Mouse (Mus musculus): ENCODE measurements around the gene Mdc1. TPM values are rescaled to one million over a fixed set of nuclear protein-coding genes. Genes with fewer than 3 reads are reported as not detected.

Gene Mdc1
- polyA plus RNA-seq, 1 experiment from 2014 or later: 7.2 TPM

DNA sequence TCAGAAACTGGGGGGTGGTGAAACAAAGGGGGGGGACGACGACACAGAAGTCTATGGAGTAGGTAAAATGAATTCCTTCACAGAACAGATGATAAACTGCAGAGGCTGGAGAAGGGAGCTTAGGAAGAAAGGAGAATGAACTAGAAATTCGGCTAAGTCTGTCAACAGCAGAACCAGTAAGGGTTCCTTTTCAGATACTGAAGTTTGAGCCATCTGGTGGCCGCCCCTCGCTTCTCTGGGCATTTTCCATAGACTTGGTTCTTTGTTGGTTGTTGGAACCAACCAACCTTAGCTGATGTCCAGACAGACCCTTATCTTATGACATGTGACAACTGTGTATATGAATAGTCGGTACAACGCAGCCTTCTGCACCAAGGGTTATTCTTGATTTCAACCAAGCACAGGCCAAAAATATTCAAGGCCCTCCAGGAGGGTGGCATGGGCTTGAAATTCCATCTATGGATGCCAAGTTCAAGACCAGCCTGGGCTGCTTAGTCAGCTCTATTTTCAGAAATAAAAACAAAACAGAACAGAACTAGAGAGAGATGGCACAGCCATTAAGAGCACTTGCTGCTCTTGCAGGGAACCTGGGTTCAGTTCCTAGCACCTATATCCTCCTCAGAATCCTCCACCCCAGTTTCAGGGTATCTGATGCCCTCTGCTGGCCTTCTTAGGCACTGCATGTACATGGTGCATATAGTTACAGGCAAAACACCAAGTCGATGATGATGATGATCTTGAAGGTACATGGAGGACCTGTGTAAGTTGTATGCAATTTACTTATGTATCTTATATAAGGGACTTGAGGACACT lies 29.8 kb downstream of the Mdc1 start:
- H3K9me3 ChIP-seq: no peaks in the 10 kb centered on the region
- H3K27ac ChIP-seq (replicated peaks): peak overlapping the region; percentile 98; the same call in 1 of the 2 replicates
- peaks cover 73% of the 10 kb centered on the region for H3K4me1 ChIP-seq (replicated peaks)
- 86% methylated on average over 8 of the region's 8 CpGs for WGBS
- ATAC-seq (ENCODE audit: low read depth): no peak
- H3K4me2 ChIP-seq: peak overlapping the region; percentile 100
- H3K9ac ChIP-seq: peak overlapping the region; percentile 95
- H3K27me3 ChIP-seq: no peaks in the 10 kb centered on the region
- peaks cover 48% of the 10 kb centered on the region for H3K36me3 ChIP-seq
- H3K4me3 ChIP-seq: peak overlapping the region; percentile 81

- H3K9ac ChIP-seq: peak overlapping the region; percentile 52
- peak overlapping the region; percentile 36 for H3K4me2 ChIP-seq
- no peaks in the 10 kb centered on the region for H3K9me3 ChIP-seq
- H3K4me1 ChIP-seq (replicated peaks): peaks cover 51% of the 10 kb centered on the region
- H3K36me3 ChIP-seq: peaks cover 59% of the 10 kb centered on the region
- H3K27ac ChIP-seq (replicated peaks): 0 out of 2 replicates have a peak overlapping the region, but pooled peaks have one; percentile 33
- H3K27me3 ChIP-seq: no peaks in the 10 kb centered on the region
- WGBS: 31% methylated on average over 21 of the region's 21 CpGs
- no peak for ATAC-seq (ENCODE audit: low read depth)
- H3K4me3 ChIP-seq: peak overlapping the region; percentile 11; the same call in 1 of the 2 replicates
Measured at GRCm38 (mm10) chr17:35873774-35874519, 32.6 kb downstream of the Mdc1 start.

DNA sequence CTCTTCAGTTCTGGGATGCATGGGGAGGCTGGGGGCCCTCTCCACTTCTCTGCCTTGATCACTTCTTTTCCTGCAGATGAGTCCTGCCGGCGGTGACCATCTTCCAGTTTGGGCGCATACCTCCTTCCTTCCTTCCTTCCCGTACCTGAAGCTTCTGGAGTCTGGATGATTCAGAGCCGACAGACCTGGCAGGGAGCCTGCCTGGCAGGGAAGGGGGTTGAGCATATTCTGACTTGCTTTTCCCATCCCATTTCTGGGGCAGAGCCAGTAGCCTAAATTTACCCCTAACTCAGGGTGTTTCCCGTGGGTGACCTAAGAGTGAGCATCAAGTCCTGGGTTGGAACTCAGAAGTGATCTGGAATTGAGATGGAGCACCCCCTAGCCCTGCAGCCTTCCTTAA lies 33.4 kb downstream of the Mdc1 start:
- Histone ChIP-seq H3K4me3 (no peak overlapping the region), H3K27ac (replicated peaks) (no peak overlapping the region), H3K9me3 (no peaks in the 10 kb centered on the region), H3K36me3 (peaks cover 59% of the 10 kb centered on the region), H3K4me2 (no peak overlapping the region), H3K9ac (no peak overlapping the region), H3K27me3 (no peaks in the 10 kb centered on the region), H3K4me1 (replicated peaks) (peaks cover 43% of the 10 kb centered on the region)
- WGBS: 90% methylated on average over 6 of the region's 6 CpGs
- ATAC-seq (ENCODE audit: low read depth): no peak

GRCm38 (mm10) chr17:35879245-35880057 lies 38.1 kb downstream of the Mdc1 start, which contains the start of gene Dhx16:
Gene Dhx16 (plus strand): TSS chr17:35879819.
- Histone ChIP-seq H3K27me3 (no peaks in the 10 kb centered on the region), H3K9me3 (no peaks in the 10 kb centered on the region), H3K27ac (replicated peaks) (peak within 1 kb of the TSS; percentile 79), H3K4me2 (peak within 1 kb of the TSS; percentile 89), H3K9ac (peak within 1 kb of the TSS; percentile 87), H3K4me3 (peak within 1 kb of the TSS; percentile 72), H3K36me3 (peaks cover 63% of the 10 kb centered on the region), H3K4me1 (replicated peaks) (peaks cover 15% of the 10 kb centered on the region)
- ATAC-seq (ENCODE audit: low read depth): peak; percentile 91
- WGBS: 6% methylated on average over 66 of the region's 66 CpGs

DNA sequence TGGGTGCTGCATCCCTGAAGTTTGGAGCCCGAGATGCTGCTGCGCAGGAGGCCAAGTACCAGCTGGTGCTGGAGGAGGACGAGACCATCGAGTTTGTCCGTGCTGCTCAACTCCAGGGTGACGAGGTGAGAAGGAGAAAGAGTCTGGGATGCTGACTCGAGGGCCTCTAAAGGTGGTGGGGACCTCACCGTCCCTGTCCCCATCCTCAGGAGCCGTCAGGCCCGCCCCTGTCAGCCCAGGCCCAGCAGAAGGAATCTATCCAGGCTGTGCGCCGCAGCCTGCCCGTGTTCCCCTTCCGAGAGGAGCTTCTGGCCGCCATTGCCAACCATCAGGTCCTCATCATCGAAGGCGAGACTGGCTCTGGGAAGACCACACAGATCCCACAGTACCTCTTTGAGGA lies 41.6 kb downstream of the Mdc1 start:
- H3K27me3 ChIP-seq: no peaks in the 10 kb centered on the region
- peaks cover 67% of the 10 kb centered on the region for H3K36me3 ChIP-seq
- H3K4me2 ChIP-seq: no peak overlapping the region
- peaks cover 15% of the 10 kb centered on the region for H3K4me1 ChIP-seq (replicated peaks)
- H3K9ac ChIP-seq: no peak overlapping the region
- H3K27ac ChIP-seq (replicated peaks): no peak overlapping the region
- H3K9me3 ChIP-seq: no peaks in the 10 kb centered on the region
- no peak for ATAC-seq (ENCODE audit: low read depth)
- 96% methylated on average over 17 of the region's 17 CpGs for WGBS
- no peak overlapping the region for H3K4me3 ChIP-seq

DNA sequence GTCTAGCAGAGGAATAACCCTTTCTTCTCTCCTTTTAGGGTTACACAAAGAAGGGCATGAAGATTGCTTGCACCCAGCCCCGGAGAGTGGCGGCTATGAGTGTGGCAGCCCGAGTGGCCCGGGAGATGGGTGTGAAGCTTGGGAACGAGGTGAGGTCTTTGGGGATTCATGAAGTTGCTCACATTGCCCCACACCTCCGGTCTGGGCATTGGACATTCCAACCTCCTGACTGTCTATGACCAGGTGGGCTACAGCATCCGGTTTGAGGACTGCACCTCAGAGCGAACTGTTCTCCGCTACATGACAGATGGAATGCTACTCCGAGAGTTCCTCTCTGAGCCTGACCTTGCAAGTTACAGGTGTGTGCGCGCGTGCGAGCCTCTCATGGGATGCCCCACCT lies 42.5 kb downstream of the Mdc1 start:
- H3K9ac ChIP-seq: no peak overlapping the region
- no peak overlapping the region for H3K4me3 ChIP-seq
- peaks cover 74% of the 10 kb centered on the region for H3K36me3 ChIP-seq
- H3K9me3 ChIP-seq: no peaks in the 10 kb centered on the region
- WGBS: 93% methylated on average over 14 of the region's 14 CpGs
- H3K4me1 ChIP-seq (replicated peaks): peaks cover 15% of the 10 kb centered on the region
- H3K27me3 ChIP-seq: no peaks in the 10 kb centered on the region
- H3K4me2 ChIP-seq: no peak overlapping the region
- H3K27ac ChIP-seq (replicated peaks): no peak overlapping the region
- no peak for ATAC-seq (ENCODE audit: low read depth)

DNA sequence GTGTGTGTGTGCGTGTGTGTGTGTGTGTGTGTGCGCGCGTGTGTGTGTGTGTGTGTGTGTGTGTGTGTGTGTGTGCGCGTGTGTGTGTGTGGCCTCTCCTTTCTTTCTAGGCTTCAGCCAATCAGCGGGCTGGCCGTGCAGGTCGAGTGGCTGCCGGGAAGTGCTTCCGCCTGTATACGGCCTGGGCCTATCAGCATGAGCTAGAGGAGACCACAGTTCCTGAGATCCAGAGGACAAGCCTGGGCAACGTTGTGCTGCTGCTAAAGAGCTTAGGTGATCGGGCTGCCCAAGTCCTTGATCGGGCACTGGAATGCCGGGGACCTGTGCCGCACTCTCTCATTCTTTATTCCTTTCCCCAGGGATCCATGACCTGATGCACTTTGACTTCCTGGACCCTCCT lies 46.4 kb downstream of the Mdc1 start:
- Histone ChIP-seq H3K9me3 (no peaks in the 10 kb centered on the region), H3K9ac (no peak overlapping the region), H3K4me3 (no peak overlapping the region), H3K4me1 (replicated peaks) (no peaks in the 10 kb centered on the region), H3K4me2 (no peak overlapping the region), H3K27ac (replicated peaks) (no peak overlapping the region), H3K27me3 (no peaks in the 10 kb centered on the region), H3K36me3 (peaks cover 98% of the 10 kb centered on the region)
- 86% methylated on average over 11 of the region's 17 CpGs for WGBS
- no peak for ATAC-seq (ENCODE audit: low read depth)

DNA sequence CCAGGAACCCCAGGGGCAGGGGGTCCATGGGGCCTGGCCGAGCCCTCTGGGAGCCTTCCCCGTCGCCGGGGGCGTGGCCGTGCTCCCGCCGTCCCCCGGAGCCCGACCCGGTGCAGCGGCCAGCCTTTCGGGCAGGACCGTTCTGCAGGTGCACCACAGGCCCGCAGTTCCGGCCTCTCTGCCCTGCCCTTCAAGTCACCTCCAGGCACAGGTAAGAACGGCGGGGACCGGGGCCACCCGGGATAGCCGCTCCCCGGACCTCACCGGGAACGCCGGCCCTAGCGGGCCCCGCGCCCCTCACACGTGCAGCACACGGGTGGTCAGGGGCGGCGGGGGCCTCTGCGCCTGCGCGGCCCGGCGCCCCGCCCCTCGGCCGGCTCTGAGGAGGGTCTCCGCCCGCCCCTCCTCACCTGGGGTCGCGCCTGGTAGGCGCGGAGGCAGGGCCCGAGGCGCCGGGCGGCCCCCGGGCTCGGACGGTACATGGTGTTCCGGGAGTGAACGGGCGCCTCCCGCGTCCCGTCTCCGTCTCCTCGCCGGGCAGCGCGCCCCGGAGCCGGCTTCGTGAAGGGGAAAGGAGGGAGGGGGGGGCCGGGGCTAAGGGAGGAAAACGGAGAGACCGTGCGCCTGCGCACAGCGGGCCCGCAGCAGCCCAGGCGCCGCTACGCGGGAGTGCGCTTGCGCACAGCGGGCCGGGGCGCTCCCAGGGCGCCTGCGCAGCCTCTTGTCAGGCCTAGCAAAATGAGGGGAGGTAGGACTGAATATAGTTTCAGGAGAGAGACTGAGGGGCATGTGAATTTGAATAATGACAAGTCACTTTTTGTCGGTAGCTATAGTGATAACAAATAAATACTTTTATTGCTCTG lies 55.7 kb downstream of the Mdc1 start, which contains the start of gene 2310061I04Rik:
Gene 2310061I04Rik (minus strand): TSS at position 651 of the 863 bp plus-strand sequence.
- Histone ChIP-seq H3K4me1 (replicated peaks) (peaks cover 20% of the 10 kb centered on the region), H3K4me3 (peak within 1 kb of the TSS; percentile 64), H3K36me3 (peaks cover 69% of the 10 kb centered on the region), H3K9me3 (no peaks in the 10 kb centered on the region), H3K27ac (replicated peaks) (peak within 1 kb of the TSS; percentile 97), H3K9ac (peak within 1 kb of the TSS; percentile 85), H3K27me3 (no peaks in the 10 kb centered on the region), H3K4me2 (peak within 1 kb of the TSS; percentile 93)
- WGBS: 1% methylated on average over 76 of the region's 86 CpGs
- ATAC-seq (ENCODE audit: low read depth): peak; percentile 94

DNA sequence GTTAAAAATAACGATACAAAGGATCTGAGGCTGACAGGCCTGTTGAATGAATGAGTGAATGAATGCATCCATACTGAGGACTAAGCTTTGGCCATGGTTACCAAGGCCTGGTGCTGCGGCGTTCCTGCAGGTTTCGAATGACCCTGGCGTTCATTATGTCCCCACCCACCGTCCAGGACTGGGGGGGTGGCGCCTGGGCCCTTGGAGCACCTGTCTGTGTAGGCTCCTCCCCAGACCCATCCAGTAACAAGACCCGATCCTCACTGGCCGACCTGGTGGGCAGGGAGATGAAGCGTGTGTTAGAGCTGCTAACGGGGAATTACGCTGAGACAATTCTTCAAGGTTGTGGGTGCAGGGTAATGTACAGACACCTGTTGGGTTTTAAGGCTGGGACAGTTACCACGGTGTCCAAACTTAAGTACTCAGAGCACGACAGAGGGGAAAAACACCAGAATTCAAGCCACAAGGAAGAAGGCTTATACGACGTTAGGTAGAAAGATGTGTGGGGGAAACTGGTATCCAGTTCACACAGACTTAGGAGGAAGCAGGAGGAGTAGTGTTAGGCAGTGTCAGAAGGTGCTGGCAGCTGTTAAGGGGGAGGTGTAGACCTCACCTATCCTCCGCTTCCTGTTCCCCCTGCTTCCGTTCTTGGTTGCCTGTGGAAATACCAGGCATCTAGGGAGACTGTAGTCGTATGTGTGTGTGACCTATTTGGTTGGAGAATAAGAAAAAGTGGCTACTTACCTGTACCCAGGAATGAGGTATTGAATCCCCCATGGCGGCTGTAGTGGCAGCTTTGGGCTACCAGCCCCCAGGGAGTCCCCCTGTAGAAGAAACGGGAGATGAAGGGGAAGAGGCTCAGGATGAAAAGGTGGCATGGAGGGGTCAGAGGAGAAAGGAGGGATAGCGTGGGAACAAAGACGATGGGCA lies 56.6 kb downstream of the Mdc1 start:
- Histone ChIP-seq H3K4me3 (peak overlapping the region; percentile 64), H3K9me3 (no peaks in the 10 kb centered on the region), H3K9ac (peak overlapping the region; percentile 85), H3K36me3 (peaks cover 69% of the 10 kb centered on the region), H3K27ac (replicated peaks) (peak overlapping the region; percentile 97), H3K4me2 (peak overlapping the region; percentile 93), H3K27me3 (no peaks in the 10 kb centered on the region), H3K4me1 (replicated peaks) (peaks cover 20% of the 10 kb centered on the region)
- WGBS: 45% methylated on average over 23 of the region's 23 CpGs
- ATAC-seq (ENCODE audit: low read depth): peak; percentile 49

DNA sequence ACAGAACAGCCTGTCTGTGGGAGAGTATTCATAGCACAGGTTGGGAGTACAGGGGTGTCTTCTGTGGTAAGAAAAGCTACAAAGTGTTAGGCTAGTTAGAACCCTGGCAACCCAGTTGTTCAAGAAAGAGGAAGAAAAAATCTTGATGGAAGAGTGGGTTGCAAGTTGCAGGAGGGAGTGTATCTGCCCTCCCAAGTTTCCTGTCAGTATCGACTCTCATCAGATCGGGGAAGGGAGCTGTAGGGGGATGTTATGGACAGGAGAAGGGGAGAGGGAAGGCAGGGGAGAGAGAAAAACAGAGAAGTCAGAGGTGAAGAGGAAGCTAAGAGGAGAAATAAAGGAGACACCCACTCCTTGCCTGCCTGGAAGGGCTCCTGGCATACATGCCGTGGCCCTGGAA lies 59.3 kb downstream of the Mdc1 start:
- 83% methylated on average over 3 of the region's 3 CpGs for WGBS
- H3K9ac ChIP-seq: no peak overlapping the region
- peaks cover 78% of the 10 kb centered on the region for H3K36me3 ChIP-seq
- H3K4me2 ChIP-seq: no peak overlapping the region
- no peak for ATAC-seq (ENCODE audit: low read depth)
- no peaks in the 10 kb centered on the region for H3K9me3 ChIP-seq
- H3K4me3 ChIP-seq: no peak overlapping the region
- H3K27ac ChIP-seq (replicated peaks): no peak overlapping the region
- peaks cover 17% of the 10 kb centered on the region for H3K4me1 ChIP-seq (replicated peaks)
- no peaks in the 10 kb centered on the region for H3K27me3 ChIP-seq

Measured in neural tube, embryonic 13.5 days (tissue).